ENCODE assay signal across 31 mouse cellular contexts in the genomic region with DNA sequence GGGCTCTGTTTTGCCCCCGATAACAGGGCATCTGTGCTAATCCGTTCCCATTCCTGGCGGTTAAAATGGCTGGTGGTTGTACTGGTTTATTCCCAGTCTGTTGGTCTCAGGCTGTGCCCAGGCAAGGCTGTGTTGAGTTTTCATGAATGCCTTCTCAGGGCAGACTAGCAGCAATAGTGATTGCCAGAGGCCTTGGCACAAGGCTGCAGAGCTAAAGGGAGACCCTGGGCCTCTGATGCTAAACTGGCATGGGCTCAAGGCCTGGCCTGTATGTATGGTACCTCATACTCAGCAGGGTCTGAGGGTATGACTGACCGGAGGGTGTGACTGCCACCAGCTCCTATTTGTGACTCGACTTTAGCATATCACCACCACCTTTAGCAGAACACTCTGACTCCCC. TPM values are rescaled to one million over a fixed set of nuclear protein-coding genes. Genes with fewer than 3 reads are reported as not detected.
A peak's percentile ranks its signal among the peaks of the same experiment; 100 is the strongest.
DNase-seq lines count a peak whose midpoint lies in the region; ATAC-seq and TF ChIP-seq lines count a peak whose summit lies in the region.
"Had no signal": no experiment of that assay in that cellular context is flagged by ENCODE, and none has a peak within 500 bp of the region (broad histone marks: within the 10 kb centered on the region; RNA-seq: fewer than 3 reads in every experiment).

No protein-coding gene starts in this region.

- 65% methylated on average over 5 of the region's 5 CpGs for WGBS in hindbrain, postnatal 0 days
- 94% methylated on average over 5 of the region's 5 CpGs for WGBS in hindbrain, embryonic 13.5 days
- WGBS in midbrain, embryonic 11.5 days, result 97% methylated on average over 5 of the region's 5 CpGs
- 94% methylated on average over 5 of the region's 5 CpGs for WGBS in midbrain, embryonic 13.5 days

- DNase-seq in cerebellum, postnatal 10 days, result peak; percentile 71 to 81
- DNase-seq in hindbrain, postnatal 0 days (ENCODE audit: low spot score), result peak; percentile 46
- DNase-seq in midbrain, embryonic 11.5 days (ENCODE audit: low spot score, missing footprints), result peak; percentile 21
- DNase-seq: cerebellum, adult 11-12 months; gastrocnemius, postnatal 36 days; heart, adult 2 months; heart, postnatal 4 days; kidney, adult 11 months; kidney, postnatal 14 days; liver; lung, adult 2 months; lung, postnatal 14 days; right cerebral cortex, adult 18-20 months; spleen, adult 18-20 months; thymus, adult 2 months; thymus, postnatal 36 days had no signal

- peaks cover 33% of the 10 kb centered on the region for H3K4me1 ChIP-seq in hindbrain, postnatal 0 days (ENCODE audit: insufficient read depth, low read length)
- peaks cover 53% of the 10 kb centered on the region for H3K4me1 ChIP-seq in hindbrain, embryonic 13.5 days (replicated peaks)
- peaks cover 5% of the 10 kb centered on the region for H3K4me1 ChIP-seq in midbrain, embryonic 11.5 days (ENCODE audit: control insufficient read depth, insufficient read depth, low read length)
- H3K4me1 ChIP-seq in midbrain, embryonic 13.5 days (replicated peaks), result peaks cover 34% of the 10 kb centered on the region

- no peaks in the 10 kb centered on the region for H3K27me3 ChIP-seq in hindbrain, postnatal 0 days (ENCODE audit: insufficient read depth, low read length)
- H3K27me3 ChIP-seq in hindbrain, embryonic 13.5 days, result no peaks in the 10 kb centered on the region
- H3K27me3 ChIP-seq in midbrain, embryonic 11.5 days (ENCODE audit: control insufficient read depth, insufficient read depth, low read length), result no peaks in the 10 kb centered on the region
- no peaks in the 10 kb centered on the region for H3K27me3 ChIP-seq in midbrain, embryonic 13.5 days
- no peaks in the 10 kb centered on the region for H3K27me3 ChIP-seq in myocyte (ENCODE audit: control insufficient read depth, insufficient read depth, insufficient read length)
- H3K27me3 ChIP-seq: embryonic facial prominence, embryonic 12.5 days; heart, embryonic 12.5 days; midbrain, embryonic 15.5 days; neural tube, embryonic 12.5 days had no signal

- no peak for TF ChIP-seq CTCF in hindbrain, postnatal 0 days (IDR thresholded peaks at IDR 0.05; ENCODE audit: low read depth)

- no peak overlapping the region for H3K4me2 ChIP-seq in hindbrain, postnatal 0 days (ENCODE audit: low read depth, low read length)
- H3K4me2 ChIP-seq in hindbrain, embryonic 13.5 days, result no peak overlapping the region
- no peak overlapping the region for H3K4me2 ChIP-seq in midbrain, embryonic 11.5 days
- H3K4me2 ChIP-seq in midbrain, embryonic 13.5 days (replicated peaks), result no peak overlapping the region
- peak overlapping the region; percentile 55 for H3K4me2 ChIP-seq in myocyte (ENCODE audit: low read depth)
- H3K4me2 ChIP-seq: embryonic facial prominence, embryonic 12.5 days; heart, embryonic 12.5 days; hindbrain, embryonic 14.5 days; midbrain, embryonic 15.5 days; neural tube, embryonic 12.5 days had no signal

- no peak for ATAC-seq in cerebellum, adult (ENCODE audit: insufficient number of reproducible peaks, low FRiP score, low TSS enrichment)
- no peak for ATAC-seq in hindbrain, postnatal 0 days
- ATAC-seq in hindbrain, embryonic 13.5 days (ENCODE audit: low FRiP score), result no peak
- ATAC-seq in midbrain, embryonic 11.5 days (ENCODE audit: low FRiP score), result no peak
- ATAC-seq in midbrain, embryonic 13.5 days, result no peak
- ATAC-seq: CD4-positive, CD25-positive, alpha-beta regulatory T cell, adult 4 months; inflammation-experienced regulatory T-cells, adult 6 months; midbrain, embryonic 15.5 days had no signal

- H3K9me3 ChIP-seq in hindbrain, postnatal 0 days (ENCODE audit: low read length), result no peaks in the 10 kb centered on the region
- H3K9me3 ChIP-seq in hindbrain, embryonic 13.5 days, result no peaks in the 10 kb centered on the region
- H3K9me3 ChIP-seq in midbrain, embryonic 11.5 days (ENCODE audit: control insufficient read depth, low read length), result no peaks in the 10 kb centered on the region
- H3K9me3 ChIP-seq in midbrain, embryonic 13.5 days, result no peaks in the 10 kb centered on the region
- H3K9me3 ChIP-seq: embryonic facial prominence, embryonic 12.5 days; heart, embryonic 12.5 days; midbrain, embryonic 15.5 days; neural tube, embryonic 12.5 days had no signal

- no peak for TF ChIP-seq POLR2A in myocyte (IDR thresholded peaks at IDR 0.05; ENCODE audit: insufficient read length, low read depth)

- H3K4me3 ChIP-seq in hindbrain, postnatal 0 days (ENCODE audit: low read length), result no peak overlapping the region
- no peak overlapping the region for H3K4me3 ChIP-seq in hindbrain, embryonic 13.5 days
- no peak overlapping the region for H3K4me3 ChIP-seq in midbrain, embryonic 11.5 days (ENCODE audit: low read depth, low read length)
- no peak overlapping the region for H3K4me3 ChIP-seq in midbrain, embryonic 13.5 days (replicated peaks)
- H3K4me3 ChIP-seq in myocyte, result no peak overlapping the region
- H3K4me3 ChIP-seq: embryonic facial prominence, embryonic 12.5 days; heart, adult 2 months; heart, embryonic 12.5 days; midbrain, embryonic 15.5 days; neural tube, embryonic 12.5 days had no signal

- H3K36me3 ChIP-seq in hindbrain, postnatal 0 days (ENCODE audit: insufficient read depth, low read length), result peaks cover 12% of the 10 kb centered on the region; the same call in 1 of the 2 replicates
- H3K36me3 ChIP-seq in hindbrain, embryonic 13.5 days, result peaks cover 32% of the 10 kb centered on the region
- peaks cover 4% of the 10 kb centered on the region for H3K36me3 ChIP-seq in midbrain, embryonic 11.5 days (ENCODE audit: control insufficient read depth, insufficient read depth, low read length)
- peaks cover 30% of the 10 kb centered on the region for H3K36me3 ChIP-seq in midbrain, embryonic 13.5 days
- H3K36me3 ChIP-seq in myocyte (ENCODE audit: control insufficient read depth, insufficient read depth), result peaks cover 13% of the 10 kb centered on the region

- H3K9ac ChIP-seq in hindbrain, postnatal 0 days (replicated peaks; ENCODE audit: low read length), result no peak overlapping the region
- no peak overlapping the region for H3K9ac ChIP-seq in hindbrain, embryonic 13.5 days
- H3K9ac ChIP-seq in midbrain, embryonic 11.5 days (ENCODE audit: low read length), result no peak overlapping the region
- H3K9ac ChIP-seq in midbrain, embryonic 13.5 days (replicated peaks), result no peak overlapping the region; the same call in 1 of the 2 replicates
- H3K9ac ChIP-seq: embryonic facial prominence, embryonic 12.5 days; heart, embryonic 12.5 days; hindbrain, embryonic 14.5 days; liver, embryonic 14.5 days; midbrain, embryonic 15.5 days; neural tube, embryonic 12.5 days had no signal

- no peak overlapping the region for H3ac ChIP-seq in myocyte (ENCODE audit: control insufficient read depth, insufficient read length)

- H3K79me2 ChIP-seq in myocyte (ENCODE audit: control insufficient read depth, insufficient read depth), result peaks cover 61% of the 10 kb centered on the region

- H3K27ac ChIP-seq in hindbrain, postnatal 0 days, result peak overlapping the region; percentile 67; the same call in 1 of the 2 replicates
- no peak overlapping the region for H3K27ac ChIP-seq in hindbrain, embryonic 13.5 days
- no peak overlapping the region for H3K27ac ChIP-seq in midbrain, embryonic 11.5 days (ENCODE audit: low read depth, low read length)
- no peak overlapping the region for H3K27ac ChIP-seq in midbrain, embryonic 13.5 days
- H3K27ac ChIP-seq: embryonic facial prominence, embryonic 12.5 days; heart, adult 2 months; hindbrain, embryonic 14.5 days; liver, embryonic 14.5 days; midbrain, embryonic 15.5 days; neural tube, embryonic 12.5 days had no signal

TF ChIP-seq in myocyte, 11 proteins besides CTCF, POLR2A, EP300 and RAD21 (continues in another document):
- TF ChIP-seq CEBPB (IDR thresholded peaks at IDR 0.05; ENCODE audit: insufficient read depth, poor library complexity, severe bottlenecking), result no peak
- no peak for TF ChIP-seq REST (IDR thresholded peaks at IDR 0.05; ENCODE audit: insufficient read depth, insufficient read length)
- no peak for TF ChIP-seq SRF (IDR thresholded peaks at IDR 0.05; ENCODE audit: control insufficient read depth, insufficient read length, low read depth)
- no peak for TF ChIP-seq E2F4 (IDR thresholded peaks at IDR 0.05; ENCODE audit: insufficient read depth)
- TF ChIP-seq MAX (IDR thresholded peaks at IDR 0.05; ENCODE audit: low read depth), result no peak

RNA-seq across cellular contexts. Expression of a gene that starts 19.5 kb away (rescaled TPM):
- total RNA-seq in hindbrain, postnatal 0 days (2014; rRNA removed), result 60.6 and 83.1 TPM in 2 replicates
- polyA plus RNA-seq in hindbrain, postnatal 0 days (2015; fragmentation: Nextera tagmentation; extraction: Ambion mirVana), result 62.3 and 64.0 TPM in 2 replicates
- polyA plus RNA-seq in hindbrain, embryonic 13.5 days (2015; fragmentation: Nextera tagmentation; extraction: Ambion mirVana), result 68.0 and 71.0 TPM in 2 replicates
- 62.6 and 69.0 TPM in 2 replicates for polyA plus RNA-seq in midbrain, embryonic 11.5 days (2014; fragmentation: Nextera tagmentation; extraction: Ambion mirVana)
- 64.3 and 67.4 TPM in 2 replicates for polyA plus RNA-seq in midbrain, embryonic 13.5 days (2015; fragmentation: Nextera tagmentation; extraction: Ambion mirVana)
- polyA plus RNA-seq in myocyte (2012; fragmentation: generic; extraction: Trizol), result 343 TPM

RNA-seq across cellular contexts. Expression of a gene that starts 42.8 kb away (rescaled TPM):
- total RNA-seq in hindbrain, postnatal 0 days (2014; rRNA removed), result 104 and 132 TPM in 2 replicates
- polyA plus RNA-seq in hindbrain, postnatal 0 days (2015; fragmentation: Nextera tagmentation; extraction: Ambion mirVana), result 124 and 127 TPM in 2 replicates
- 50.2 and 52.0 TPM in 2 replicates for polyA plus RNA-seq in hindbrain, embryonic 13.5 days (2015; fragmentation: Nextera tagmentation; extraction: Ambion mirVana)
- 9.3 and 10.2 TPM in 2 replicates for polyA plus RNA-seq in midbrain, embryonic 11.5 days (2014; fragmentation: Nextera tagmentation; extraction: Ambion mirVana)
- 37.0 and 40.5 TPM in 2 replicates for polyA plus RNA-seq in midbrain, embryonic 13.5 days (2015; fragmentation: Nextera tagmentation; extraction: Ambion mirVana)
- polyA plus RNA-seq in myocyte (2012; fragmentation: generic; extraction: Trizol), result 0.20 TPM
- total RNA-seq: gastrocnemius, adult 18-20 months; gastrocnemius, postnatal 36 days; heart, adult 2 months; heart, postnatal 4 days; megakaryocyte progenitor cell, adult 5-6 weeks had no signal
- polyA plus RNA-seq: CD4-positive, CD25-positive, alpha-beta regulatory T cell, adult 4 months; heart, adult 2 months; heart, postnatal 0 days; inflammation-experienced regulatory T-cells, adult 6 months; liver, embryonic 14.5 days; lung, adult 2 months; thymus, adult 2 months had no signal

RNA-seq across cellular contexts. Expression of a gene that starts 57.8 kb away (rescaled TPM):
- total RNA-seq in hindbrain, postnatal 0 days (2014; rRNA removed), result 8.1 and 8.2 TPM in 2 replicates
- polyA plus RNA-seq in hindbrain, postnatal 0 days (2015; fragmentation: Nextera tagmentation; extraction: Ambion mirVana), result 25.7 and 26.1 TPM in 2 replicates
- polyA plus RNA-seq in hindbrain, embryonic 13.5 days (2015; fragmentation: Nextera tagmentation; extraction: Ambion mirVana), result 32.1 and 34.0 TPM in 2 replicates
- 24.6 and 26.5 TPM in 2 replicates for polyA plus RNA-seq in midbrain, embryonic 11.5 days (2014; fragmentation: Nextera tagmentation; extraction: Ambion mirVana)
- 34.6 and 36.6 TPM in 2 replicates for polyA plus RNA-seq in midbrain, embryonic 13.5 days (2015; fragmentation: Nextera tagmentation; extraction: Ambion mirVana)
- 35.5 TPM for polyA plus RNA-seq in myocyte (2012; fragmentation: generic; extraction: Trizol)

RNA-seq across cellular contexts. Expression of a gene that starts 57.9 kb away (rescaled TPM):
- 307 and 308 TPM in 2 replicates for total RNA-seq in hindbrain, postnatal 0 days (2014; rRNA removed)
- polyA plus RNA-seq in hindbrain, postnatal 0 days (2015; fragmentation: Nextera tagmentation; extraction: Ambion mirVana), result 268 and 287 TPM in 2 replicates
- 126 TPM in 2 replicates for polyA plus RNA-seq in hindbrain, embryonic 13.5 days (2015; fragmentation: Nextera tagmentation; extraction: Ambion mirVana)
- polyA plus RNA-seq in midbrain, embryonic 11.5 days (2014; fragmentation: Nextera tagmentation; extraction: Ambion mirVana), result 62.5 and 63.5 TPM in 2 replicates
- 107 and 110 TPM in 2 replicates for polyA plus RNA-seq in midbrain, embryonic 13.5 days (2015; fragmentation: Nextera tagmentation; extraction: Ambion mirVana)
- polyA plus RNA-seq in myocyte (2012; fragmentation: generic; extraction: Trizol), result 132 TPM

Comparison
In these comparisons a context has a peak if more than half of its experiments do, and no peak if none do; other contexts are left out.
1. DNase-seq: peak in every context shown above with its lines; median percentile 76 in cerebellum, postnatal 10 days; 46 in hindbrain, postnatal 0 days; 21 in midbrain, embryonic 11.5 days.